ENCODE assay signal across 12 mouse cellular contexts in the genomic region with DNA sequence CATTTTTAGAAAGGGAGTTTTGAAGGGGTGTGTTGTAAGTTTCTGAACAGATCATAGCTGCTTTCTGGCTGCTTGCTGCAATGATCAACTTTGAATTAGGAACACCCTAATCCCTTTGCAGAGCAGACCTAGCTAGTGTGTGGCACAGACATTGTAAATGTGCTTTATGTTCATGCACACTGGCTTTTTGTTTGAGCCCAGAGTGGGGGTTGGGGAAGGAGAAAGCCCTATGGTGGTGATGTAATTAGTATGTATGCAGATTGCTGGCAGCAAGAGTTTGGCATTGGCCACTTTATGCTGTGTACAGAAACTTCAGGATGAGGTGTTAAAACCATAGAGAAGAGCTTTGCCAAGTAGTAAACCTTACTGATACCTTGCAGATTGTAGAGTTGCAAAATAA. TPM values are rescaled to one million over a fixed set of nuclear protein-coding genes. Genes with fewer than 3 reads are reported as not detected.
DNase-seq lines count a peak whose midpoint lies in the region; ATAC-seq and TF ChIP-seq lines count a peak whose summit lies in the region.
"Had no signal": no experiment of that assay in that cellular context is flagged by ENCODE, and none has a peak within 500 bp of the region (broad histone marks: within the 10 kb centered on the region; RNA-seq: fewer than 3 reads in every experiment).

No protein-coding gene starts in this region.

- peak; percentile 5 for DNase-seq in NIH3T3 (ENCODE audit: low read depth)
- peak; percentile 92 for DNase-seq in brain, embryonic 14.5 days (ENCODE audit: low read depth)
- DNase-seq in hindbrain, embryonic 11.5 days (ENCODE audit: low spot score), result peak; percentile 60
- DNase-seq in Muller cell, postnatal 12 days (ENCODE audit: inconsistent ontology term), result no peak
- DNase-seq in layer of hippocampus, postnatal 25 days (ENCODE audit: extremely low spot score in 1 of 2, low spot score in 1 of 2), result no peak
- DNase-seq in spleen, postnatal 36 days (ENCODE audit: low spot score in 2 of 2), result no peak
- DNase-seq: adrenal gland, adult 2 months; thymus, postnatal 4 days had no signal

- no peak for TF ChIP-seq CTCF in brain, embryonic 14.5 days (IDR thresholded peaks at IDR 0.05; ENCODE audit: borderline replicate concordance, extremely low read depth, insufficient read depth, insufficient read length)

- H3K9ac ChIP-seq in hindbrain, embryonic 11.5 days (ENCODE audit: low read depth, low read length), result no peak overlapping the region
- no peak overlapping the region; the same call in 1 of the 2 replicates for H3K9ac ChIP-seq in midbrain, embryonic 12.5 days (replicated peaks)
- H3K9ac ChIP-seq: heart, embryonic 13.5 days had no signal

- no peak for TF ChIP-seq POLR2A in brain, embryonic 14.5 days (IDR thresholded peaks at IDR 0.05; ENCODE audit: borderline replicate concordance, extremely low read depth, insufficient read depth, insufficient read length, poor library complexity, severe bottlenecking)

- H3K36me3 ChIP-seq in hindbrain, embryonic 11.5 days (ENCODE audit: control insufficient read depth, insufficient read depth, low read length), result no peaks in the 10 kb centered on the region
- H3K36me3 ChIP-seq in midbrain, embryonic 12.5 days, result no peaks in the 10 kb centered on the region
- H3K36me3 ChIP-seq: heart, embryonic 13.5 days had no signal

- 0 out of 2 replicates have a peak overlapping the region, but pooled peaks have one; percentile 18 for H3K27ac ChIP-seq in hindbrain, embryonic 11.5 days (ENCODE audit: low read depth, low read length)
- H3K27ac ChIP-seq in midbrain, embryonic 12.5 days (replicated peaks), result 0 out of 2 replicates have a peak overlapping the region, but pooled peaks have one; percentile 15
- H3K27ac ChIP-seq: heart, embryonic 13.5 days had no signal

- ATAC-seq in hindbrain, embryonic 11.5 days (ENCODE audit: low FRiP score), result no peak
- peak; percentile 16; the same call in 1 of the 2 replicates for ATAC-seq in midbrain, embryonic 12.5 days (ENCODE audit: low FRiP score, low read depth)
- ATAC-seq: intestine, embryonic 16.5 days had no signal

- no peak overlapping the region for H3K4me2 ChIP-seq in hindbrain, embryonic 11.5 days (replicated peaks; ENCODE audit: low read depth, low read length)
- peak overlapping the region; percentile 62 for H3K4me2 ChIP-seq in midbrain, embryonic 12.5 days (replicated peaks)

- no peaks in the 10 kb centered on the region; the same call in 1 of the 2 replicates for H3K27me3 ChIP-seq in hindbrain, embryonic 11.5 days (ENCODE audit: control insufficient read depth, insufficient read depth, low read length)
- H3K27me3 ChIP-seq in midbrain, embryonic 12.5 days, result peaks cover 9% of the 10 kb centered on the region

- H3K4me3 ChIP-seq in hindbrain, embryonic 11.5 days (ENCODE audit: low read depth, low read length), result no peak overlapping the region
- H3K4me3 ChIP-seq in midbrain, embryonic 12.5 days, result 0 out of 2 replicates have a peak overlapping the region, but pooled peaks have one; percentile 8
- H3K4me3 ChIP-seq: heart, embryonic 13.5 days had no signal

- no peaks in the 10 kb centered on the region for H3K9me3 ChIP-seq in hindbrain, embryonic 11.5 days (ENCODE audit: control insufficient read depth, low read length)
- H3K9me3 ChIP-seq in midbrain, embryonic 12.5 days, result no peaks in the 10 kb centered on the region
- H3K9me3 ChIP-seq: G1E; heart, embryonic 13.5 days had no signal

- H3K4me1 ChIP-seq in hindbrain, embryonic 11.5 days (replicated peaks; ENCODE audit: control insufficient read depth, insufficient read depth, low read length), result no peaks in the 10 kb centered on the region; the same call in none of the 2 replicates
- H3K4me1 ChIP-seq in midbrain, embryonic 12.5 days, result peaks cover 32% of the 10 kb centered on the region

RNA-seq across cellular contexts. Expression of gene Rnf130, which starts 3.3 kb away (rescaled TPM):
- polyA plus RNA-seq in brain, embryonic 14.5 days (2012; rRNA removed), result 45.4 and 47.7 TPM in 2 replicates
- 80.6 and 81.0 TPM in 2 replicates for polyA plus RNA-seq in hindbrain, embryonic 11.5 days (2014; fragmentation: Nextera tagmentation; extraction: Ambion mirVana)
- polyA plus RNA-seq in midbrain, embryonic 12.5 days (2016; fragmentation: Nextera tagmentation; extraction: Ambion mirVana), result 83.4 and 91.3 TPM in 2 replicates
- 10 to 100 TPM; 80.3 to 81.6 TPM for total RNA-seq in layer of hippocampus, postnatal 25 days (2021)

Comparison
In these comparisons a context has a peak if more than half of its experiments do, and no peak if none do; other contexts are left out.
1. DNase-seq: peak in NIH3T3 (single experiment), brain, embryonic 14.5 days (single experiment) and hindbrain, embryonic 11.5 days (single experiment); none in Muller cell, postnatal 12 days (single experiment), layer of hippocampus, postnatal 25 days (0 of 2) and spleen, postnatal 36 days (0 of 2).